Mouse (Mus musculus): Measurements from ENCODE around the gene Casc3. TPM values are rescaled to one million over a fixed set of nuclear protein-coding genes. Genes with fewer than 3 reads are reported as not detected.
A peak's percentile ranks its signal among the peaks of the same experiment; 100 is the strongest.

Casc3 gene
- polyA plus RNA-seq, 1 experiment from 2014 or later, result 22.7 TPM

DNA sequence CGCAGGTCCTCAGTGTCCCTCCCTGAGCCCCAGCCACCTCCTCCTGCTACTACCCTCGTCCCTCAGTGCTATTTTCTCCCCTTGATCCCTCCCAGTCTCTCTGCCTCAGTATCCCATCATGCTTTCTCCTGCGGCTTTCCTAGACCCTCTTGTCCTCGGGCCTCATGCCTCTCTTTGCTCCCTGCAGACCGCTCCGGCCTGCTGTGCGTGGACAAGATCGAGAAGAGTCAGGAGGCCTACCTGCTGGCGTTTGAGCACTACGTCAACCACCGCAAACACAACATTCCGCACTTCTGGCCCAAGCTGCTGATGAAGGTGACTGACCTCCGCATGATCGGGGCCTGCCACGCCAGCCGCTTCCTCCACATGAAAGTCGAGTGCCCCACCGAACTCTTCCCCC lies 40.6 kb upstream of the Casc3 start:
- Histone ChIP-seq H3K27ac (ENCODE audit: low read length) (peak overlapping the region; percentile 81), H3K4me3 (ENCODE audit: low read depth, low read length) (no peak overlapping the region), H3K36me3 (ENCODE audit: insufficient read depth, low read length) (0 out of 2 replicates have a peak, but pooled peaks cover 13% of the 10 kb centered on the region), H3K4me1 (ENCODE audit: insufficient read depth, low read depth, low read length) (peaks cover 23% of the 10 kb centered on the region), H3K4me2 (replicated peaks; ENCODE audit: low read depth, low read length) (no peak overlapping the region), H3K9ac (replicated peaks; ENCODE audit: low read depth) (no peak overlapping the region), H3K9me3 (ENCODE audit: low read length) (no peaks in the 10 kb centered on the region), H3K27me3 (replicated peaks; ENCODE audit: insufficient read depth, low read length) (no peaks in the 10 kb centered on the region)
- 67% methylated on average over 18 of the region's 18 CpGs for WGBS
- ATAC-seq (no peak), DNase-seq (ENCODE audit: low spot score) (no peak)
- TF ChIP-seq EP300 (IDR thresholded peaks at IDR 0.05) (no peak), CTCF (IDR thresholded peaks at IDR 0.05) (no peak)

DNA sequence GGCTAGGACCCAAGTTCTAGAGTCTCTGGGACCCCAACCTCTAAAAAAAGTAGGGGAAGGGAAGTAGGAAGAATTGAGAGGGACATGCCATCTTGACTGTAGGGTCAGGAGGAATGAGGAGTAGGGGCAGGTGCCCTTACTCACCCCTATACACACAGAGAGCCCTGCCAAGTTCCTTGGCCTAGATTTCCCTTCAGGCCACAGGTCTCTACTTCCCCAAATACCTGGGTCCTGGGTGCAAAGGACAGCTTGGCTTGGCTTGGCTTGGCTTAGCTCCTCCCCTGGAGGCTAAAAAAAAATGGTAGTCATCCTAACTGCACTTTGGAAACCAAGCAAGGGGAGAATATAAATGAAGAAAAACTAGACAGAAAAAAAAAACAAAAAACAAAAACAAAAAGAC lies 40.0 kb upstream of the Casc3 start:
- Histone ChIP-seq H3K4me3 (ENCODE audit: low read depth, low read length) (no peak overlapping the region), H3K36me3 (ENCODE audit: insufficient read depth, low read length) (0 out of 2 replicates have a peak, but pooled peaks cover 16% of the 10 kb centered on the region), H3K27ac (ENCODE audit: low read length) (0 out of 2 replicates have a peak overlapping the region, but pooled peaks have one; percentile 33), H3K9ac (replicated peaks; ENCODE audit: low read depth) (no peak overlapping the region), H3K4me1 (ENCODE audit: insufficient read depth, low read depth, low read length) (peaks cover 23% of the 10 kb centered on the region), H3K4me2 (replicated peaks; ENCODE audit: low read depth, low read length) (no peak overlapping the region), H3K9me3 (ENCODE audit: low read length) (no peaks in the 10 kb centered on the region), H3K27me3 (replicated peaks; ENCODE audit: insufficient read depth, low read length) (no peaks in the 10 kb centered on the region)
- DNase-seq (ENCODE audit: low spot score) (no peak), ATAC-seq (no peak)
- no peak for TF ChIP-seq EP300 (IDR thresholded peaks at IDR 0.05)
- no peak for TF ChIP-seq CTCF (IDR thresholded peaks at IDR 0.05)

DNA sequence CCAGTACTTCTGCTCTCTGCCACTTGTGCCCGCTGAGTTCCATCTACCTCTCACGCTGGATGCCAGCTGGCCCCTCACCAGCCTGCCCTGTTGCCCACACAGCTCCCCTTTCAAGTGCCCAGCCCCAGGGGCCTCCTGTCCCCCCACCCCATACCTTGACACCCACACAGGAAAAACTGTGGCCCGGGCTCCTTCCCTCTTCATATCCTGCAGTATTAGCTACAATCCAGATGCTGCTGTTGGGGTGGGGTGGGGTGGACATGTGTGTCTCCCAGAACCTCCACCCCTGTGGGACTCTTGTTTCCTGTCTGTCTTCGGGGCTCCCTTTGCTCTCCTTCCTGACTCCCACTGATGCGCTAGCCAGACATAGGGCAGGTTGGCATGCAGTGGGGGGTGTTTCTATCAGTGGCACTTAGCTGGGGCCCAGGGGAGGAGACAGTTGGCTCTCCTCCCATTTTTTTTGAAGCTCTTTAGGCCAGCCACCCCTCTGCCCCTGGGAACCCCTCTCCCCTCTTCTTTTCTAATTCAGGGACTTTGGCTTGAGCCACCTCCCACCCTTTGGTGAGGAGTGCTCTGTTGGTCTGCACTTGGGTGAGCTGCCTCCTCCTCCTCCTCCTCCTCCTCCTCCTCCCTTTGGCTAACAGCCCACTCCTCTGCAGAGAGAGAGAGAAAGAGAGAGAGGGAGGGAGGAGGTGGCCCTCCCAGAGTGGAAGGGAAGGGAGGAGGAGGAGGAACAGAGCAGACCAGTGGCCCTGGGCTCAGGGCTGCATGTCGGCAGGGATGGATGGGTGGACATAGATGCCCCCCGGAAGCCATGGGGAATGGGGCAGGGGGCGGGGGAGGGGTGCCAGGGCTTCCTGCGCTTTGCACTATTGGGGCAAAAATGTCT lies 39.0 kb upstream of the Casc3 start:
- DNase-seq (ENCODE audit: low spot score), result peak; percentile 12
- WGBS, result 40% methylated on average over 7 of the region's 9 CpGs
- H3K4me2 ChIP-seq (replicated peaks; ENCODE audit: low read depth, low read length), result no peak overlapping the region
- TF ChIP-seq EP300 (IDR thresholded peaks at IDR 0.05), result no peak
- no peak for TF ChIP-seq CTCF (IDR thresholded peaks at IDR 0.05)
- no peak overlapping the region for H3K4me3 ChIP-seq (ENCODE audit: low read depth, low read length)
- no peaks in the 10 kb centered on the region for H3K27me3 ChIP-seq (replicated peaks; ENCODE audit: insufficient read depth, low read length)
- H3K9ac ChIP-seq (replicated peaks; ENCODE audit: low read depth), result no peak overlapping the region
- peaks cover 23% of the 10 kb centered on the region for H3K4me1 ChIP-seq (ENCODE audit: insufficient read depth, low read depth, low read length)
- ATAC-seq, result no peak
- peak overlapping the region; percentile 38 for H3K27ac ChIP-seq (ENCODE audit: low read length)
- H3K36me3 ChIP-seq (ENCODE audit: insufficient read depth, low read length), result peaks cover 16% of the 10 kb centered on the region; the same call in 1 of the 2 replicates
- no peaks in the 10 kb centered on the region for H3K9me3 ChIP-seq (ENCODE audit: low read length)

DNA sequence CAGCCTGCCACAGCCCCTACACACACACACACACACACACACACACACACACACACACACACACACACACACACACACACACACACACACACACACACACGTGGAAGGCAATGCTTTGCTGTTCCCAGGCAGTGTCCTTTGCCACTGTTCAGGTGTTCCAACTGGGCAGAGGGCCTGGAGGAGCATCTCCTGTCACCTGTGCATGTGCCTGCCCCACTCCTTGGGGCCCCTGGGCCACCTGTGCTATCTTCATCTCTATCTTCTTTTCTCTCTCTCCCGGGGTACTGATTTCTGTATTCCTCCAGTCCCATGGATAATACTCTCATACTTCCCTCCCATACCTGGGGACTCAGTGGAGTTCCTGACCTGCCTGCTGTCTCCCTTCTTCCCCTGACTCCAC lies 38.4 kb upstream of the Casc3 start:
- Histone ChIP-seq H3K9me3 (ENCODE audit: low read length) (no peaks in the 10 kb centered on the region), H3K27me3 (replicated peaks; ENCODE audit: insufficient read depth, low read length) (no peaks in the 10 kb centered on the region), H3K27ac (ENCODE audit: low read length) (no peak overlapping the region; the same call in 1 of the 2 replicates), H3K4me2 (replicated peaks; ENCODE audit: low read depth, low read length) (no peak overlapping the region), H3K9ac (replicated peaks; ENCODE audit: low read depth) (no peak overlapping the region), H3K4me1 (ENCODE audit: insufficient read depth, low read depth, low read length) (peaks cover 23% of the 10 kb centered on the region), H3K4me3 (ENCODE audit: low read depth, low read length) (no peak overlapping the region), H3K36me3 (ENCODE audit: insufficient read depth, low read length) (peaks cover 19% of the 10 kb centered on the region; the same call in 1 of the 2 replicates)
- 62% methylated on average over 1 of the region's 2 CpGs for WGBS
- no peak for DNase-seq (ENCODE audit: low spot score)
- no peak for ATAC-seq
- TF ChIP-seq EP300 (IDR thresholded peaks at IDR 0.05), result no peak
- TF ChIP-seq CTCF (IDR thresholded peaks at IDR 0.05), result no peak

DNA sequence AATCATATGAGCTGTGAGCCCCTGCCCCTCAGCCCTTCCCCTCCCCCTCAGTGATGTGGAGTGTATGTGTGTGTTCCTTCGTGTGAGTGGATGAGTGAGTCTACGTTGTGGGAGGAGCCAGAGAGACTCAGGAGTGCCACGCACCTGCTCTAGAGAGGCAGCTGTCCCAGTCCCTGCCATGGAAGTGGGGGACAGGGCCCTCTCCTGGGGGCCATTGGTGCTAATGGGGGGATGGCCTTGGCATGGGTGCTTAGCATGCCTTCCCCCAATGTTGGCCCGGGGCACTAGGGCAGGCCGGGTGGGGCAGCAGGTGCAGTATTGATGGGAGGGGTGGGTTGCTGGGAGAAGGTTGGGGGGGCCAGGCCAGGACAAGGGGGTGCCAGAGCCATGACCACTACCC lies 37.9 kb upstream of the Casc3 start:
- Histone ChIP-seq H3K4me3 (ENCODE audit: low read depth, low read length) (no peak overlapping the region), H3K4me1 (ENCODE audit: insufficient read depth, low read depth, low read length) (peaks cover 23% of the 10 kb centered on the region), H3K9me3 (ENCODE audit: low read length) (no peaks in the 10 kb centered on the region), H3K4me2 (replicated peaks; ENCODE audit: low read depth, low read length) (no peak overlapping the region), H3K27ac (ENCODE audit: low read length) (no peak overlapping the region; the same call in 1 of the 2 replicates), H3K27me3 (replicated peaks; ENCODE audit: insufficient read depth, low read length) (no peaks in the 10 kb centered on the region), H3K36me3 (ENCODE audit: insufficient read depth, low read length) (peaks cover 16% of the 10 kb centered on the region; the same call in 1 of the 2 replicates), H3K9ac (replicated peaks; ENCODE audit: low read depth) (no peak overlapping the region)
- WGBS, result 24% methylated on average over 4 of the region's 5 CpGs
- DNase-seq (ENCODE audit: low spot score) (peak; percentile 57), ATAC-seq (0 out of 2 replicates have a peak, but pooled peaks have one; percentile 19)
- TF ChIP-seq CTCF (IDR thresholded peaks at IDR 0.05) (no peak), EP300 (IDR thresholded peaks at IDR 0.05) (no peak)

DNA sequence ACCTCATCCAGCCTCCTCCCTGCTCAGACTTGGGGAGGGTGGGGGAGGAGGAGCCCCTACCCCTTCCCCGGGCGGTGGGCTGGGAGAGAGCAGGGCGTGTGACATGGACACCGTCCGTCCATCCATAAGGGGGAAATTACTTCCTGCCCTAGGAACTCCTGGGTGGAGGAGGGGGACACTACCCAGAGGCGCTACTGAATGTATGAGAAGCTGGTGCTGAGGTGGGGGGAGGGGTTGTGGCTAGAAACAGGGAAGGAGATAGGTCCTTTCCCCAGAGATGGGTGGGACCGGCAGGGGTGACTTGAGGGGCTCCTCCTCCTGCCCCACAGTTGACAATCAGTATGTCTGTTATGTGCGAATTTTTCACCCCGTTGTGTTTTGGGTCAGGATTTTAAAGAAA lies 37.4 kb upstream of the Casc3 start:
- ATAC-seq (no peak), DNase-seq (ENCODE audit: low spot score) (peak; percentile 74)
- Histone ChIP-seq H3K27ac (ENCODE audit: low read length) (no peak overlapping the region), H3K4me2 (replicated peaks; ENCODE audit: low read depth, low read length) (no peak overlapping the region), H3K4me3 (ENCODE audit: low read depth, low read length) (no peak overlapping the region), H3K4me1 (ENCODE audit: insufficient read depth, low read depth, low read length) (peaks cover 23% of the 10 kb centered on the region), H3K9ac (replicated peaks; ENCODE audit: low read depth) (no peak overlapping the region), H3K9me3 (ENCODE audit: low read length) (no peaks in the 10 kb centered on the region), H3K27me3 (replicated peaks; ENCODE audit: insufficient read depth, low read length) (no peaks in the 10 kb centered on the region), H3K36me3 (ENCODE audit: insufficient read depth, low read length) (peaks cover 16% of the 10 kb centered on the region; the same call in 1 of the 2 replicates)
- 29% methylated on average over 9 of the region's 9 CpGs for WGBS
- TF ChIP-seq CTCF (IDR thresholded peaks at IDR 0.05) (no peak), EP300 (IDR thresholded peaks at IDR 0.05) (no peak)

Measured in lung, postnatal 0 days (tissue).